Mouse (Mus musculus) layer of hippocampus, adult 9-10 months (tissue): ENCODE results near the gene Chn1.
A peak's percentile ranks its signal among the peaks of the same experiment; 100 is the strongest.
"Not testable (repeated sequence)": the region's sequence is repeated elsewhere in the genome, so short reads cannot be mapped to it uniquely, and the experiment has no call there.

ENCODE experiments used
- DNase-seq: peaks from one replicate; pipeline ENCODE4 v3.0.0; 2022; ENCODE audit warnings: low spot score

Chn1 gene

DNA sequence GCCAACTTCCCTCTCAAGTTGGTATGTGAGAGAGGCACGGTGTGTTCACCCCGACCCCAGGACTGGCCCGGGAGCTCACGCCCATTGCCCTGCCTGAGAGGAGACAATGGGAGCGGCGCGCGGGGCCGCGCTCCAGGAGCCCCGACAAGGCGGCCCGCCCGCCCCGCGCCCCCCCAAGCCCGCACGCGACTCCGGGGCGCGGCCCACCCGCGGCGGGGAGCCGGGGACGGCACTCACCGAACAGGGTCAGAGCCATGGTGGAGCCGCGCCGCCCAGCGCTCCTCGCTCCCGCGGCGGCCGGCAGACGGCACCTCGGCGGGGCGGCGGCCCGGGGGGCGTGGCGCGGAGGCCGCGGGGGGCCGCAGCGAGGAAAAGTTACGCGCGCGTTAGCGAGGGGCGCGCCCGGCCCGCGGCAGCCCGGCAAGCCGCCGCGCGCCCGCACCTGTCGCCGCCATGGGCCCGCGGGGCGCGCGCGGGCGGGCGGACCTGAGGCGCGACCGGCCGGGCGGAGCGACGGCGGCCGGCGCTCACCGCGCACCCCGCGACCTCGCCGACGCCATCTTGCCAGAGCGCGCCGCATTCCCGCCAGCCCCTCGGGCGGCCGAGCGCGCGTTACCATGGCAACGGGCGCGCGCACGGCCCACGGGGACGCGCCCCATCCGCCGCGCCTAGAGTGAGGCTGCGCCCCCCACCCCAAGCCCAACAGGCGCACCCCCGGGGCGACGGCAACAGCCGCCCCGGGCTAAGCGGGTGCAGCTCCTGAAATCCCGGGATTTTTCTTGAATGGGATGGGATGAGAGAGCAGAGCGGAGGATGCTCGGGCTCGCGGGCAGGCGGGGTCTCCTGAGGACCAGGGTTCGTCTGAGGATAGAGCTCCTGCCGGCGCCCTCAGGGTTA, at the start of gene Chn1:
Chn1 (minus strand) TSS at position 561 of the 897 bp plus-strand sequence.
- peak; percentile 18 for DNase-seq

DNA sequence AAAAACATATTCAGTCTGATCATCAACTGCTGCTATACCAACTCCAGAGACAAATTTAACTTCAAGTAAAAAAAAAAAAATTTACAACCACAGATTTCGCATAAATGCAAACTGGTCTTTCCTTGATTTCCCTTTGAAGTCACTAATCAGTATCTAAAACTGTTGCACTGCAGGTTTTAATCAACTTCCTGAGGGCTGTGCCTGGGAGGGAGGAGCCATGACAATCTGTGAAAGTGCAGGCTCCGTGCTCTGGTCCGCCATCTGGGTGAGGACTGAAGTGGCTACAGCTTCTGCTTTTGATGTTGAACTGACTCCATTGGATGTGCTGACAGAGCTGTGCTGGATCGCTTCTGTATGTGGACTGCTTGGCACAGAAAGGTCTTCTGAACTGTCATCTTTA, 43.6 kb upstream of the Chn1 start:
- DNase-seq, result no peak

DNA sequence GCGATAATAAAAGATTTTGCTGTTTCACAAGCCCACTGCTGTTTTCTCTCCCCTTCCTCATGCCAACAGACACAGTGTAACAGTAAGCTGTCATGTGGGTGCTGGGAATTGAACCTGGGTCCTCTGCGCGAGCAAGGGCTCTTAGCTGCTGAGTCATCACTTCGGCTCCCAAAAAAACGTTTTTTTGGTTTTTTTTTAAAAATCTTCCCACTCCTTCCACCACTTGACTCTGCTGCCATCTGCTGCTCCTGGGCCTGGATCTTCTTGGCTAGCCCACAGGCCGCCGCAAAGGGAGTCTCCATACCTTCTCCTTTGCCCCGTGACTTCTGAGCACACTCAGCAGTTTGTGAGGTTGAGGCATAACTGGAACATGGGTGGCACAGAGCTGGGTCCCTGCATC, 32.5 kb upstream of the Chn1 start:
- DNase-seq, result no peak

DNA sequence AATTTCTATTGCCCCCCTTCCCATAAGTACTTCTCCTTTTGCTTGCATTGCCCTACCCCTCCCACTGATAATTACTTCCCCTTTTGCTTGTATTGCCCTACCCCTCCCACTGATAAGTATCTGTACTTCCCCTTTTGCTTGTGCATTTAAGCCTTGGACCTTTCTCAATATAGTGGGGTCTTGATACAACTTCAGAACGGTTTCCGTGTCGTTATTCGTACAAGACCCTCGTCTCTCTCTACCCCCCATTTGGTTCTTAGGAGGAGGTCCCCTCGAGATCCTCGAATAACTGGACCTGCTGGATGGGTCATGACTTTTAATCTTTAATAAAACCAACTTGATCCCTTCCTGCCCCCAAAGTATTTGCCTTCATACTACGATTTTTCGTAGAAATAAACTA, 25.0 kb upstream of the Chn1 start:
- not testable (repeated sequence) for DNase-seq

DNA sequence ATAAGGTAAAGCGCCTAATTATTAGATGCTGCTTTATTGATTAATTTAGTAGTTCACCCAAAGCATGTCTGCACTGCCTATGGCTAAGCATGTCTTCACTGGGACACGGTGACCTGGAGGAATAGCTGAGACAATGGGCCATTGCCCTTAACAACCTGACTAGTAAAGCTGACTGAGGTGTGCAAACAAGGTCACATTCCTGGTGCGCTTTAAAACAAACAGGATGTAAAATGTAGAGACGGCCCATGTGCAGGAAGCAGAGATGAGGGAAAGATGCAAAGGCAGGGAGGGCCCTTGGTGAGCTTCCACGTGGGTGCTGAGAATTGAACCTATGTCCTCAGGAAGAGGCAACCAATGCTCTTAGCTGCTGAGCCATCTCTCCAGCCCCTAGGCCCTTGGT, 23.6 kb upstream of the Chn1 start:
- DNase-seq, result no peak

DNA sequence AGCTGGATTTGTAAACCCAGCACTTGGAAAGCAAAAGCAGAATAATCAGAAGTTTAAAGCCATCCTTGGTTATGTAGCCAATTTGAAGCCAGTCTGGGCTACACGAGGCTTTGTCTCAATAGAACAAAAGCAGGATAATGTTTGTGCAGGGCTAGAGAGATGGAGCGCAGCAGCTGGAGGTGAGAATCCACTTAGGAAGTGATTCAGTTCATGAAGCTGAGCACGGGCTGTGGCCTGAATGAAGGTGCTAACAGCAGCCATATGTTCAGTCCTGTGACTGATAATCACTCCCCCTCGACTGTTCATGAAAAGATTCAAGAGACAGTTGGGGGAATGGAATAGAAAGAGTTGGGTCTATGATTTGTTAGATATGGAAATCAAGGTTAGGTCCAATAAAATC, 23.0 kb upstream of the Chn1 start:
- DNase-seq, result no peak

DNA sequence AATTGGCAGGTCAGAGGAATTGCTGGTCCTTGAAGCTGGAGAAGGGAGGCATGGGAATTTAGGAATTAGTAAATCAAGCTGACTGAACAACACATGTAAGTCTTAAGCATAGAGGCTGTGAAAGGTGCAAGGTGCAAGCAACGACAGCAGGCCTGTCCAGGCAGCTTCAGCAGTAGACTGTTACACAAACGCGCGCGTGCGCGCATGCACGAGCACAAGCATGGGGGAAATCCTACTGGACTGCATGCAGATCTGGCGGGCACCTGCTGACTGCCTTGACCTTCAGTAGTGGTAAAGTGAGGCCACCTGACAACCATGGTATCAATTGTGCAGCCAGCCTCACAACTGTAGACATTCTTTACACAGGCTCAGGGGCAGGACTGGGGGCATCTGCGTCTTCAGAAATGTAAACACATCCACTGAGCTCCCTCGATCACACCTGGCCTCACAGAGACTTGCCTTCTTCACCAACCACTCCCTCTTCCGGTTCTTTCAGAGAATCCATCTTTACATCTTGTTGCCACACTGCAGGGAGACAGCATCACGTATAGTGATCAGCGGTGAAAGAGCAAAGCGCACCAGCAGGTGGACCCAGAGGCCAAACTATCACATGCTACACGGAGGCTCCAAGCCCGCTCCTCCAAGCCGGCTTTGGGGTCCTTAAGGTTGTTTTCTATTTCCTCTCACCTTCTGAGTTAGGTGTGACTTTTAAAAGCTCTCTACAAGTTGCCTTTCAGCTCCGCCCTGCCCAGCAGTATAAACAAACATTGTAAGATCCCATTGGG, 16.9 kb upstream of the Chn1 start:
- DNase-seq, result no peak

DNA sequence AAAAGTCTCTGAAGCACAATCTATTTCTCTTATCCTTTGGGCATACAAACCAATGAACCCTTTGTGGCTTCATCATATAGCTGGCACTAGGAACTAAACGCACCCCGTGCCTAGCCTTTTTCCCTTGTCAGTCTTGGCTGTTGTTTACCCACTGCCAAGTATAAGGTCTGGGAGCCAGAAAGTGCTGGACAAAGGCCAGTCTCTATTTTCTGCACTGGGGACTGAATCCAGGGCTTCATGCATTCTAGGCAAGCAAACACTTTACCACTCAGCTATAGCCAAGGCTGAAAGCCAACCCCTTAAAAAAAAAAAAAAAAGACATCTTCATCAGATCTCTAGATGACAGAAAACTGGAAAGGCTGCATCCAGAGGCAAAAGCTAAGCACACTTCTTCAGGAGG, 15.2 kb upstream of the Chn1 start:
- DNase-seq, result no peak

DNA sequence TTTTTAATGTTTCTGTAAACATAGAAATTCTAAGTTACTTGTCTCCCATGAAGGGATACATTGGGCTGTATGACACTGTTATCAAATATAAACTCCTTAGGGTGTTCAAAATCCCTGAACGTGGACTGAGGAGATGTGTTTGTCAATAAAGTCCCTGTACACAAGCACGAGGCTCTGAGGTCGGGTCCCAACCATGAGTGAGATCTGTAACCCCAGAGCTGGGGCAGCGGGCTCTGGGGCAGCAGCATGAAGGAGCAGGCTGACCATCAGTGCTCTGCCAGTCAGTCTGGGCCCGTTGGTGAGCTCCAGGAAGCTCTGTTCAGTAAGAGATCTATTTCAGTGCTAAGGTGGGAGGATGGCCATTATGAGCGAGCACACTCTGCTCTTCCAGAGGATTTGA, 13.2 kb upstream of the Chn1 start:
- no peak for DNase-seq

DNA sequence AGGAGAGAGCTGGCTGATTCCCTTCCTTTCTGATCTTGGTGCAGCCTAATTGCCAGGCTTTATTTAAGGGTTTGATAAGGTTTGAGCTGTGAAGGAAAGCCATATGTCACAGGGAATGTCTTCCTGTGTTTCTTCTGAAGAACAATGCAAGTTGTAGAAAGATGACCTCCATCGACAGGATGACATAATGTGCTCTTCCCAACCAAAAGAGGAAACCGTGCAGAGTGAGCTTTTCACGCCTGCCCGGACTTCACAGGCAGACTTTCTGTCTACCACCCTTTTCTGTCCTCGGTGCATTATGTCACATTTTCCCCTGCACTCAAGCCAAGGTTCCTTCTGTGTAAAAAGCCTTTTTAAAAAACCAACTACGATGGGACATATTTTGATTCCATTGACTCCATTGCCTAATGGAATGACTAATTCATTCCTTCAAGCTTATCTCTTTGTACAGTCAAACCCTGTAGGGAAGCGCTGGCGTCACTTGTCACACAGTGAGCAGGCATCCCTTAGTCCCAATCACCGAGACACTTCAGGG, 7.3 kb upstream of the Chn1 start:
- DNase-seq, result no peak

DNA sequence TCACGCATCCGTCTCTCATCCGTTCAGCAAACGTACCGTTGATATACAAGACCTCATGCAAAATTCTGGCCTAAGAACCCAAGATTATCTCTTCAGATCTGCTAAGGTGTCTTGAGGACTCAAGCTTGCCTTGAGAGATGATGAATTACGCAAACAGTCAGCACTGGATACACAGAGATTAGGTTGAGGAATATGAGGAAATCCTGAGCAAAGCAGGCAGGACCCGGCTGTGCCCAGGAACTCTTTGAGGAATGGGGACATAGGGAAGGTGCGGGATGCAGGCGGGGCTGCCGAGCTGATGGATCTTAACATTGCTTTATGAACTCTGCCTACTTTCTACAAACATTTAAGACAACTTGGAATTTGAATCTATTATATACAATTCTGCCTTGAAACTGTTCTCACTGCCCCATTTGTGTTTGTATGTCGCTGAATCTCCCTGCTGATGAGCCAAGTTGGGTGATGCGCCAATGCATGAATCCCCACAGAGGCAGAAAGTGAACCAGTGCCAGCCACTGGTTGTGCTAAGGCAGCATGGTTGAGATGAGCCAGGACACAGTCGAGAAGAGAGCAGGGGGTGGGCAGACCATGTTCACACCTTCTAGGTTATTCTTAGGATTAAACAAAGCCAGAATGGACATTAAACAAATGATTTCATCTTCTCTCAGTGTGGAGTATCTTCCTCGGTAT, 5.3 kb upstream of the Chn1 start:
- DNase-seq, result no peak

DNA sequence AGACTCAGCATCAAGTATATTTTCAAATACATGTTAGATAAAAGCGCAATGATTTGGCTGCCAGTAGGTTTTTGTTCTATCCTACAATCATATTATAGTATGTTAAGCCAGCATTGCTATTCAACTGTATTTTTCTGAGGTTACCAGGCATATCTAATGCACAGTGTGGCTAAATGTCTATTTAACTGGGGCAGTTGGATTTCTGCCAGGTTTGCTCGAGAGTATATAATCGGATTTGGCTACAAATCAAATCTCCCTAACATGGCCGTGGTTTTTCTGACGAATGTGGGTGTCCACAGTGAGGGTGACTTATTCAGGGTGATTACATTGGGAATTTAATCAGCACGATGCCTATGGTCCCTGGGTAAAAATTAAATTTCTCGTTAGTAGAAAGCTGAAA, 4.7 kb upstream of the Chn1 start:
- DNase-seq, result no peak

DNA sequence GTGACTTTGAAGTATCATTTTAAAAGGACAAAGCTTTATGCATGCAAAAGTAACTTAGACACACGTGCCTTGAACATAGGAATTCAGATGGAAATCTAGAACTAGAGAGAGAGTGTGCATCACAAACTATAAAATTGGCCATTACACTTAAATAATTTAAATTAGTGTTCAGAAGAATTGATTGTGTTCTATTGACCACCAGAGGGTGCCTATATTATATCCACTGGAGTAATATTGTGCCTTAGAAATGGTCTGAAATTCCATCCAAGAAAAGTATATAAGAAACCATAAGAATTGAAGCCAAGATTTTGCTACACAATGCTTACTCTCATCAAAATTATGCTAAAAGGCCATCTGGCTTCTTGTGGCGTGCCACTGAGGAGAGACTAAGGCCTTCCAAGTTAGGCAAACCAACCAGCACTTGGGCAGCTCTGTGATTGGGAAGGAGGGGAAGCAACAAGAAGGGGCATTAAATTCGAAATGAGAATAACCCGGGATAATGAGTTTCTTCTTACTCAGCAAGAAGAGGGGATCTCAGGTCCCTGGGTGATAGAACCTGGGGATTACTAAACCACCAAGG, 4.0 kb upstream of the Chn1 start:
- DNase-seq, result no peak

DNA sequence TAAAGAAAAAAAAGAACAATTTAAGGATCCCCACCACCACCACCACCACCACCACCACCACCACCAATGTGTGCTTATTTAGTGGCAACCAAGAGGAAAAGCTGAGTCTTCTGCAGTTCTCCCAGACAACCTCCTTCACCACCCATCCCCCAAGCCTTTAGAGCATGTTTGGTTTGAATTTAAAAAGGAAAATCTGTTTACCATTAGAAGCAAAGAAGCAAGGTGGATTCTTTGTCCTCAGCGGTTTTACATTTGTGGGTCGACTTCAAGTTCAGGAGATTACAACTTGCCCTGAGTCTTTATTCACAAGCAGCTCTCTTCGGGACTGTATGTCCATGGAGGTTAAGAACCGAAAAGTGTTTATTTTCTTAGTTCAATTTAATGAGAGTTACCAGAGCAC, 1.8 kb upstream of the Chn1 start:
- no peak for DNase-seq

DNA sequence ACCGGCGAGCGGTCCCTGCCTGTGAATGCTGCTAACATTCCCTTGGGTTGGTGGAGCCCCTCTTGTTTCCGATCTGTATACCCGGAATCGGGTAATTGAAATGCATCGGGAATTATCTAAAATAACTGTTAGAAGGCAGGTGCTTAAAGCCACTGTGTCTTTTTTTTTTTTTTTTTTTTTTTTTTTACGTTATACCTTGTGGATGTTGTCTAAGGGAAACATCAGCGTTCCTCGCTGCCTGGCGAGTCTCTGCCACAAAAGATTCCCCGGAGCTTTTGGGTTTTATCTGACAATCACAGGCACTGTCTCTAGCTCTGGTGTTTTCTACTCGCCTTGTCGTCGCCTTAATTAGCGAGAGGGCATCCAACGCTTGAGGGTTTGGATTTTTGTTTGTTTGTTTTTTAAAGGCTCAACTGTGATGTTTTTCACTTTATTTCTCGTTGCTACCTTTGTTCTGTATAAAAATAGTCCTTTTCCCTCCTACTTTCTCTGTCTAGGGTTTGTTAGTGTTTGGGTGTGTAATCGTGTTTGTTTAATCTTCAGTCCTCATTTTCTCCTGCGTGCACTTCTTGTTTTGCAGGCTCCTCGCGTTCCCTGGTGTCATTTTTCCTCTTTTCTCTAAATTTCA, 651 bp upstream of the Chn1 start:
- DNase-seq, result no peak

DNA sequence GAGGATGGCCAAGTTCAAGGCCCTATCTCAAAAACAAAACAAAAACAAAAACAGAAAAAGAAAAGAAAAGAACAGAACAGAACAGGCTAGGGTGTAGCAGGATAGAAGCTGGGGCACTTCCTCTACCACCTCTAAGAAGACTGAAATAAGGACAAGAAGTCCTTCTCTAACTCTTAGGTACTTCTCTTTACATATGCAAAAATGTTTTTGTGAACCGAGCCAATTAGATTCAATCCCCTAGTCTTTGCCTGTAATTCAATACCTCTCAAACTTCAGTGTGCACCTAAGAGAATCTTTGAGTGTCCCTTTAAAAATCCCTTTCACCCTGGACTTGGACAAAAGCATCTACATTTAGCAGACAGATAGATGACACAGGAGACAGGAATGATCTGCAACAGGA, 2.2 kb downstream of the Chn1 start:
- DNase-seq, result no peak

DNA sequence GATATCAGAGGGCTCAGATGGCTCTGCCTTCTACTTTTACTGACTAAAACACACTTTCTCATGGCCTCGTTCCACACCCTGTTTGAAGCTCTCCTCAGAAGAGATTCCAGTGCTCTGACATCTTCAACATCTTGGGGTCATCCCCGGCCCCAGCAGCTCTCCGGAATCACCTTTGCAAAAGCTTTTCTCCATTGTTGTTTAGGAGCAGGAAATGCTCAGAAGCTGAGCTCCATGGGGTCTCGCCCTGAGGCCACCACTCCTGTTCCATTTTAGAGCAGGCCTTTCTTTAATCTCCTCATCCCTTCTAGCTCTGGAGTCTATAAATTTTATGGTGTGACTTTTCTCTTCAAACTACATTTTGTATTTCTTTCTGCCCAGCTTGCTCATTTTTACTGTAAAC, 6.5 kb downstream of the Chn1 start:
- no peak for DNase-seq

DNA sequence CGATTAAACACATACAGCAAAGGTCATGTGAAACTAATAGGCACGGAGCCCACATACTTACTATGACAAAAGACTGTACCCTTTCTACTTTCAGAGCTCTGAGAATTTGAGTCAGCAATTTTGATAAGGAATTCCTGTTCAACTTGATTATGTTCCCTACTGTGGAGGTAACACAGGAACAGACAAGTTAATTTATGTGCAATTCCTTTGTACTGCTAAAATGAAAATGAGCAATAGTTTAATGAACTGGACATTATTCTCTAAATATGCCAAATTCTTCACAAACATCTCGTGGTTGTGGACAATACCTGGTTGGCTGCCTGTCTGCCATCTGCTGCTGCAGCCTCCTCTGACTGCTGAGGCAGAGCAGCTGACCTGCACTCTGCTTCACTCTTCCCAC, 11.6 kb downstream of the Chn1 start:
- no peak for DNase-seq

DNA sequence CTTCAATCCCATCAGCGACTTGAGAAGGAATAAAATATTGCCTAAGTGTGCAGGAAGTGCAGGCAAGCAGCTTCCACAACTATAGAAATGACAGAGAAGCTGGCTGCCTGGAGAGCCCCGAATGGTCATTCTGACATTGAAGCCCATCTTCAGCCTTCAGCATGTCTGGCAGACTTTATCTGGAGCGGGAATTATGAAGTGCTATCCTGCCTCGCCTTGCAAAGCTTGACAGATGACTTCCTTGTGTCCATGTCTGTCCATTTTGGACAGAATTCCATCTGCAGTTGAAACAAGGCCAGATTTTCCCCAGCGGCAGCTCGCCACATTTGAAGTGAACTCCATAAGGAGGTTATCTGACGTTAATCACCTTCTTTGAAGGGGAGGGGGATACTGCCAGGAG, 15.2 kb downstream of the Chn1 start:
- no peak for DNase-seq

DNA sequence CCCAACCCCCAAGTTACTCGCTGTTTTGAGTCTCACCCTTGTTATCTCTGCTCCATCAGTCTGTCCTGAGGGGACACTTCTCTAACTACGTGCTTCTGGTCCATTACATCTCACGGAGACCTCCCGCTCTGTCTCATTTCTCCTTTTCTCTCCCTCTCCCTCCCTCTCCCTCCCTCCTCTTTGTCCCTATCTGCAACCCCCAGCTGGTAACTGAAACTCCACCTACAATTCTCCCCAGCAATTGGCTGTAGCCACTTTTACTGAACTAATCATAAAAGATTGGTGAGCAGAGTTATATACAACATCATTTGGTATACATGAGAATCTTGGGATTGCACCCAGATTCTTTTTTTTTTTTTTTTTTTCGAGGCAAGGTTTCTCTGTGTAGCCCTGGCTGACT, 16.1 kb downstream of the Chn1 start:
- no peak for DNase-seq

DNA sequence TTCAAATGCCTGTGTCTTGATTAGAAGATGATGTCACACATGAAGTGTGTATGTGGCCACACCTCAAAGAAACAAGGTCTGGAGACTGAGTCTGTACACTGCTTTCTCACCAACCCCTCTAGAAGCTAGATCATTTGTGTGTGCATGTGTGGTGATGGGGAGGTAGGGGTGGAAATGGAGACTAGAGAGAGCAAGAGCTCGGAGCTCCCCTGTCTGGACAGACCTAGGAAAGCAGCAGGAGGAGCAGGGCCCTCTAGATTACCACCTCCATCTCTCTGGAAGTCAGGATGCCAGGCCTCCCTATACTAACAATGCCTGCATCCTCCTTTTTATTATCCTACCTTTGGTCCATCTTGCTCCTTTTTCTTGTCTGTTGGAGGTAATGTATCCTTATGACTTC, 27.8 kb downstream of the Chn1 start:
- no peak for DNase-seq

DNA sequence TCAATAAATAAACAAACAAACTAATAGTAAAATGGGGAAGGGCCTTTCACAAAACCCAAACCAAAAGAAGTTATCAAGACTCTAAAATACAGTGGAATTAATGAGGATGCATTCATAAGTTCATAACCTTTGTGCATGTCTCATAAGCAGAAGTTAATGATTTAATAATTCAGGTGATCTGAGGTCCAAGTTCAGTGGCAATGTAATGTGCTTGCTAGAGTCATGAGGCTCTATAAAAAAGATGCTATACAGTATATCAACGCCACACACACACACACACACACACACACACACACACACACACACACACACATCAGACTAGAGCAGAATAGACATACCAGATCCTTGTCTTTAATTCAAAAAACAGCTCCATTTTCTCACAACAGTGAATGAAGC, 28.8 kb downstream of the Chn1 start:
- DNase-seq, result no peak
